Mouse (Mus musculus): ENCODE data around the gene Mta2. TPM values are rescaled to one million over a fixed set of nuclear protein-coding genes. Genes with fewer than 3 reads are reported as not detected.

Mta2 gene
- polyA plus RNA-seq, 1 experiment from 2014 or later, result 130 TPM

GRCm38 (mm10) chr19:8926766-8927165, 14.9 kb upstream of the Mta2 start:
- WGBS, result 93% methylated on average over 2 of the region's 2 CpGs

GRCm38 (mm10) chr19:8927891-8928525, 13.7 kb upstream of the Mta2 start:
- 81% methylated on average over 12 of the region's 12 CpGs for WGBS
- Histone ChIP-seq H3K27ac (ENCODE audit: low read length) (no peak overlapping the region), H3K4me3 (ENCODE audit: low read length) (no peak overlapping the region), H3K4me2 (ENCODE audit: low read depth, low read length) (no peak overlapping the region), H3K4me1 (ENCODE audit: control insufficient read depth, insufficient read depth, low read length) (peaks cover 16% of the 10 kb centered on the region), H3K36me3 (ENCODE audit: control insufficient read depth, insufficient read depth, low read length) (peaks cover 7% of the 10 kb centered on the region), H3K9ac (ENCODE audit: low read depth, low read length) (no peak overlapping the region), H3K27me3 (replicated peaks; ENCODE audit: control insufficient read depth, insufficient read depth, low read length) (no peaks in the 10 kb centered on the region), H3K9me3 (ENCODE audit: control insufficient read depth, low read length) (no peaks in the 10 kb centered on the region)
- no peak for ATAC-seq

More at GRCm38 (mm10) chr19:8926766-8927165, 14.9 kb upstream of the Mta2 start:
- no peak for ATAC-seq
- H3K4me1 ChIP-seq (ENCODE audit: control insufficient read depth, insufficient read depth, low read length), result peaks cover 18% of the 10 kb centered on the region
- H3K4me2 ChIP-seq (ENCODE audit: low read depth, low read length), result no peak overlapping the region
- no peaks in the 10 kb centered on the region for H3K27me3 ChIP-seq (replicated peaks; ENCODE audit: control insufficient read depth, insufficient read depth, low read length)
- peaks cover 7% of the 10 kb centered on the region for H3K36me3 ChIP-seq (ENCODE audit: control insufficient read depth, insufficient read depth, low read length)
- H3K4me3 ChIP-seq (ENCODE audit: low read length), result no peak overlapping the region
- H3K9me3 ChIP-seq (ENCODE audit: control insufficient read depth, low read length), result no peaks in the 10 kb centered on the region
- H3K9ac ChIP-seq (ENCODE audit: low read depth, low read length), result no peak overlapping the region
- H3K27ac ChIP-seq (ENCODE audit: low read length), result no peak overlapping the region

- peak overlapping the region; percentile 92 for H3K9ac ChIP-seq (ENCODE audit: low read depth, low read length)
- peak; percentile 27 for ATAC-seq
- H3K36me3 ChIP-seq (ENCODE audit: control insufficient read depth, insufficient read depth, low read length), result peaks cover 9% of the 10 kb centered on the region
- 25% methylated on average over 16 of the region's 16 CpGs for WGBS
- H3K4me1 ChIP-seq (ENCODE audit: control insufficient read depth, insufficient read depth, low read length), result peaks cover 16% of the 10 kb centered on the region
- H3K9me3 ChIP-seq (ENCODE audit: control insufficient read depth, low read length), result no peaks in the 10 kb centered on the region
- H3K27ac ChIP-seq (ENCODE audit: low read length), result peak overlapping the region; percentile 78
- H3K4me3 ChIP-seq (ENCODE audit: low read length), result peak overlapping the region; percentile 85
- H3K4me2 ChIP-seq (ENCODE audit: low read depth, low read length), result peak overlapping the region; percentile 84
- H3K27me3 ChIP-seq (replicated peaks; ENCODE audit: control insufficient read depth, insufficient read depth, low read length), result no peaks in the 10 kb centered on the region
These were observed 12.9 kb upstream of the Mta2 start for GRCm38 (mm10) chr19:8928689-8929223.

- Histone ChIP-seq H3K36me3 (ENCODE audit: control insufficient read depth, insufficient read depth, low read length) (peaks cover 14% of the 10 kb centered on the region), H3K27ac (ENCODE audit: low read length) (peak within 1 kb of the TSS; percentile 78), H3K4me2 (ENCODE audit: low read depth, low read length) (peak within 1 kb of the TSS; percentile 84), H3K4me1 (ENCODE audit: control insufficient read depth, insufficient read depth, low read length) (peaks cover 16% of the 10 kb centered on the region), H3K9me3 (ENCODE audit: control insufficient read depth, low read length) (no peaks in the 10 kb centered on the region), H3K4me3 (ENCODE audit: low read length) (peak within 1 kb of the TSS; percentile 85), H3K27me3 (replicated peaks; ENCODE audit: control insufficient read depth, insufficient read depth, low read length) (no peaks in the 10 kb centered on the region), H3K9ac (ENCODE audit: low read depth, low read length) (peak within 1 kb of the TSS; percentile 92)
- peak; percentile 87 for ATAC-seq
- WGBS, result under 1% methylated on average over 70 of the region's 74 CpGs
These were observed 12.2 kb upstream of the Mta2 start, which contains the start of the genes Rom1 and Eml3 for GRCm38 (mm10) chr19:8929224-8930088. Gene Rom1 (minus strand): TSS chr19:8929356. Gene Eml3 (plus strand): TSS chr19:8929552.

GRCm38 (mm10) chr19:8930117-8930516, 11.6 kb upstream of the Mta2 start:
- peak overlapping the region; percentile 78 for H3K27ac ChIP-seq (ENCODE audit: low read length)
- no peaks in the 10 kb centered on the region for H3K9me3 ChIP-seq (ENCODE audit: control insufficient read depth, low read length)
- H3K4me1 ChIP-seq (ENCODE audit: control insufficient read depth, insufficient read depth, low read length), result peaks cover 16% of the 10 kb centered on the region
- peak overlapping the region; percentile 85 for H3K4me3 ChIP-seq (ENCODE audit: low read length)
- H3K27me3 ChIP-seq (replicated peaks; ENCODE audit: control insufficient read depth, insufficient read depth, low read length), result no peaks in the 10 kb centered on the region
- H3K9ac ChIP-seq (ENCODE audit: low read depth, low read length), result peak overlapping the region; percentile 92
- WGBS, result 8% methylated on average over 11 of the region's 11 CpGs
- peak; percentile 26 for ATAC-seq
- peak overlapping the region; percentile 84 for H3K4me2 ChIP-seq (ENCODE audit: low read depth, low read length)
- peaks cover 18% of the 10 kb centered on the region for H3K36me3 ChIP-seq (ENCODE audit: control insufficient read depth, insufficient read depth, low read length)

- Histone ChIP-seq H3K27me3 (replicated peaks; ENCODE audit: control insufficient read depth, insufficient read depth, low read length) (no peaks in the 10 kb centered on the region), H3K27ac (ENCODE audit: low read length) (no peak overlapping the region), H3K9me3 (ENCODE audit: control insufficient read depth, low read length) (no peaks in the 10 kb centered on the region), H3K4me1 (ENCODE audit: control insufficient read depth, insufficient read depth, low read length) (peaks cover 16% of the 10 kb centered on the region), H3K4me2 (ENCODE audit: low read depth, low read length) (peak overlapping the region; percentile 84), H3K9ac (ENCODE audit: low read depth, low read length) (peak overlapping the region; percentile 92), H3K36me3 (ENCODE audit: control insufficient read depth, insufficient read depth, low read length) (peaks cover 18% of the 10 kb centered on the region), H3K4me3 (ENCODE audit: low read length) (peak overlapping the region; percentile 85)
- WGBS, result 77% methylated on average over 7 of the region's 7 CpGs
- no peak for ATAC-seq
These were observed 10.9 kb upstream of the Mta2 start for GRCm38 (mm10) chr19:8930771-8931170.

- H3K9ac ChIP-seq (ENCODE audit: low read depth, low read length), result no peak overlapping the region
- peaks cover 22% of the 10 kb centered on the region for H3K36me3 ChIP-seq (ENCODE audit: control insufficient read depth, insufficient read depth, low read length)
- no peak overlapping the region for H3K4me3 ChIP-seq (ENCODE audit: low read length)
- H3K27me3 ChIP-seq (replicated peaks; ENCODE audit: control insufficient read depth, insufficient read depth, low read length), result no peaks in the 10 kb centered on the region
- 73% methylated on average over 2 of the region's 2 CpGs for WGBS
- H3K27ac ChIP-seq (ENCODE audit: low read length), result no peak overlapping the region
- H3K4me2 ChIP-seq (ENCODE audit: low read depth, low read length), result no peak overlapping the region
- no peaks in the 10 kb centered on the region for H3K9me3 ChIP-seq (ENCODE audit: control insufficient read depth, low read length)
- no peak for ATAC-seq
- peaks cover 9% of the 10 kb centered on the region for H3K4me1 ChIP-seq (ENCODE audit: control insufficient read depth, insufficient read depth, low read length)
These were observed 4.9 kb upstream of the Mta2 start for GRCm38 (mm10) chr19:8936736-8937135.

GRCm38 (mm10) chr19:8940526-8941133, 1.0 kb upstream of the Mta2 start:
- Histone ChIP-seq H3K4me2 (ENCODE audit: low read depth, low read length) (peak overlapping the region; percentile 74; the same call in 1 of the 2 replicates), H3K27me3 (replicated peaks; ENCODE audit: control insufficient read depth, insufficient read depth, low read length) (no peaks in the 10 kb centered on the region), H3K27ac (ENCODE audit: low read length) (peak overlapping the region; percentile 75; the same call in 1 of the 2 replicates), H3K9me3 (ENCODE audit: control insufficient read depth, low read length) (no peaks in the 10 kb centered on the region), H3K36me3 (ENCODE audit: control insufficient read depth, insufficient read depth, low read length) (peaks cover 12% of the 10 kb centered on the region), H3K9ac (ENCODE audit: low read depth, low read length) (peak overlapping the region; percentile 86), H3K4me1 (ENCODE audit: control insufficient read depth, insufficient read depth, low read length) (peaks cover 28% of the 10 kb centered on the region), H3K4me3 (ENCODE audit: low read length) (no peak overlapping the region)
- WGBS, result 81% methylated on average over 15 of the region's 15 CpGs
- no peak for ATAC-seq

- H3K27me3 ChIP-seq (replicated peaks; ENCODE audit: control insufficient read depth, insufficient read depth, low read length), result no peaks in the 10 kb centered on the region
- 37% methylated on average over 10 of the region's 10 CpGs for WGBS
- peak; percentile 13 for ATAC-seq
These were observed 550 bp upstream of the Mta2 start for GRCm38 (mm10) chr19:8941136-8941514.

More at GRCm38 (mm10) chr19:8941136-8941514, 550 bp upstream of the Mta2 start:
- no peaks in the 10 kb centered on the region for H3K9me3 ChIP-seq (ENCODE audit: control insufficient read depth, low read length)
- peak overlapping the region; percentile 62 for H3K4me3 ChIP-seq (ENCODE audit: low read length)
- H3K36me3 ChIP-seq (ENCODE audit: control insufficient read depth, insufficient read depth, low read length), result peaks cover 14% of the 10 kb centered on the region
- peak overlapping the region; percentile 86 for H3K9ac ChIP-seq (ENCODE audit: low read depth, low read length)
- peaks cover 28% of the 10 kb centered on the region for H3K4me1 ChIP-seq (ENCODE audit: control insufficient read depth, insufficient read depth, low read length)
- peak overlapping the region; percentile 74 for H3K4me2 ChIP-seq (ENCODE audit: low read depth, low read length)
- peak overlapping the region; percentile 75 for H3K27ac ChIP-seq (ENCODE audit: low read length)

All from intestine, embryonic 16.5 days (tissue).